Mouse (Mus musculus) MEL (cell line): ENCODE measurements around the gene Mbnl1.

Source experiments
- CHD2 ChIP-seq: IDR thresholded peaks from 2 replicates; pipeline ENCODE4 v1.6.1; 2011; ENCODE audit warnings: low read length, improper control_type of control experiment
- CTCF ChIP-seq, 3 experiments: IDR thresholded peaks in 2 of 3; conservative IDR thresholded peaks in 1 of 3; 2 replicates each; pipeline ENCODE4 v1.5.1; 2011 to 2012; ENCODE audit warnings: low read length in 3 of 3, low read depth in 2 of 3, mild to moderate bottlenecking in 2 of 3, improper control_type of control experiment in 1 of 3, inconsistent platforms in 1 of 3, mixed read lengths in 1 of 3, moderate library complexity in 1 of 3; ENCODE audit not compliant: control insufficient read depth in 1 of 3, insufficient read depth in 1 of 3, poor library complexity in 1 of 3, severe bottlenecking in 1 of 3
- HCFC1 ChIP-seq: IDR thresholded peaks from 2 replicates; pipeline ENCODE4 v1.6.1; 2012; ENCODE audit warnings: low read depth, mild to moderate bottlenecking, inconsistent platforms, low read length, improper control_type of control experiment, moderate library complexity
- KAT2A ChIP-seq: conservative IDR thresholded peaks from 2 replicates; pipeline ENCODE4 v1.6.1; 2012; ENCODE audit warnings: low read depth, low read length, improper control_type of control experiment, inconsistent platforms
- MAX ChIP-seq: IDR thresholded peaks from 2 replicates; pipeline ENCODE4 v1.6.1; 2011; ENCODE audit warnings: low read length, improper control_type of control experiment
- MEF2A ChIP-seq: IDR thresholded peaks from 2 replicates; pipeline ENCODE4 v1.6.1; 2014; ENCODE audit warnings: low read depth, mild to moderate bottlenecking, inconsistent platforms, low read length, improper control_type of control experiment; ENCODE audit not compliant: poor library complexity, insufficient replicate concordance, severe bottlenecking; ENCODE audit errors: extremely low read depth
- MYC ChIP-seq: IDR thresholded peaks from 2 replicates; pipeline ENCODE4 v1.6.1; 2011; ENCODE audit warnings: low read depth, mild to moderate bottlenecking, low read length, improper control_type of control experiment, moderate library complexity
- NELFE ChIP-seq: IDR thresholded peaks from 2 replicates; pipeline ENCODE4 v1.6.1; 2011; ENCODE audit warnings: low read depth, low read length, improper control_type of control experiment
- POLR2A ChIP-seq, 2 experiments: IDR thresholded peaks; 2 replicates each; pipeline ENCODE4 v1.6.1; 2011 to 2012; ENCODE audit warnings: low read length in 2 of 2, mild to moderate bottlenecking in 2 of 2, control low read depth in 1 of 2, improper control_type of control experiment in 1 of 2, low read depth in 1 of 2, moderate library complexity in 1 of 2; ENCODE audit not compliant: control insufficient read depth in 1 of 2, insufficient read depth in 1 of 2, poor library complexity in 1 of 2
- USF1 ChIP-seq: IDR thresholded peaks from 2 replicates; pipeline ENCODE4 v1.6.1; 2014; ENCODE audit warnings: low read depth, mild to moderate bottlenecking, inconsistent platforms, low read length, improper control_type of control experiment, moderate library complexity
- ZC3H11A ChIP-seq: IDR thresholded peaks from 2 replicates; pipeline ENCODE4 v1.6.1; 2012; ENCODE audit warnings: low read depth, mild to moderate bottlenecking, inconsistent platforms, low read length, improper control_type of control experiment

GRCm38 (mm10) chr3:60475055-60475454, 2.4 kb downstream of the Mbnl1 start:
- TF ChIP-seq NELFE = no peak
- TF ChIP-seq CTCF (IDR thresholded peaks at IDR 0.05 in 2 of 3, conservative IDR thresholded peaks at IDR 0.05 in 1 of 3; ENCODE audit: control insufficient read depth in 1 of 3, insufficient read depth in 1 of 3, low read depth in 2 of 3, low read length in 3 of 3, poor library complexity in 1 of 3, severe bottlenecking in 1 of 3) = no peak
- no peak for TF ChIP-seq KAT2A
- TF ChIP-seq USF1 = no peak
- no peak for TF ChIP-seq MAX
- no peak for TF ChIP-seq CHD2
- no peak for TF ChIP-seq MYC
- no peak for TF ChIP-seq POLR2A (IDR thresholded peaks at IDR 0.05; ENCODE audit: control insufficient read depth in 1 of 2, insufficient read depth in 1 of 2, low read depth in 1 of 2, low read length in 2 of 2, poor library complexity in 1 of 2)
- no peak for TF ChIP-seq HCFC1
- TF ChIP-seq ZC3H11A = no peak
- no peak for TF ChIP-seq MEF2A
